Mouse (Mus musculus) spleen, embryonic (tissue): Measurements from ENCODE around the gene Gm4301.
"Not testable (repeated sequence)": the region's sequence is repeated elsewhere in the genome, so short reads cannot be mapped to it uniquely, and the experiment has no call there.

Source experiments
- CTCF ChIA-PET: fragments of 350-600 bp; sonication (Branson Sonifier 250); formaldehyde crosslinking; loops from one replicate; lab custom pipeline; 2022; lab: Charles Lee

The Gm4301 gene

DNA sequence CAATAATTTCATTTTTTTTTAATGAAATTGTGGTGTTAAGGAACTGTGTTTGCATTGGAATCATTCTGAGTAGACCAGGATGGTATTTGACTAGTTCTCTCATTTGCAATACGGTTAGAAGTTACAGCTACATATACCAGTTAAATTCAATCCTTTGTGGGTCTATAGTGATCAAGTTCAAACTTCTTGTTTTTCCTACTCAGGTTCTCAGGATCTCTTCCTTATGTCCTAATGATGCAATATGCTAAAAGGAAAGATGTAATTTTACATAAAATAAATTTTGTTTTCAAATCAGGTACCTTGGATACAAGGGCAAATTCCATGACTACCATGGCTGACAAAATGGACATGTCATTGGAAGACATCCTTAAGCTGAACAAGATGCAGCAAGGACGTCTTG is at the start of gene Gm4301:
Gm4301 (plus strand) TSS at position 301 of the 400 bp plus-strand sequence.
- CTCF ChIA-PET, result not testable (repeated sequence)

DNA sequence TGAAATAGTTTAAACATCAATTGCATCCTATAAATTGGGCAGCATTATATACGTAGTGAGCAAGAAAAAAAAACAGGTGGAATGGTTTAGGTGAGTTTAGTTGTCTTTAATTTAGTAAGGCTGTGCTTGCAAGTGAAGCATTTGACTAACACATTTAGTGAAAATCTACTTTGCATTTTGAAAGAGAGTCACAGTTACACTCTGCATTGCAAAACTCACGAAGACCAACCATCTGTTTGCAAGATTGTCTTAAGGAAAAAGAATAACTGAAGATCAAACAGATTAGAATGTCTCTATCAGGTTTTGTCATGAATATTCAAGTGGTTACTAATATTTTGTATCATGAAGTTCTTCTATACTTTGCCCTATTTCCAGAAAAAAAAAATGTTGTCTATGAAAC is 39.4 kb upstream of the Gm4301 start:
- CTCF ChIA-PET, result no interaction called here

GRCm38 (mm10) chr10:100300106-100300505 is 35.4 kb upstream of the Gm4301 start:
- CTCF ChIA-PET, result not testable (repeated sequence)

- CTCF ChIA-PET, result not testable (repeated sequence)
Measured at GRCm38 (mm10) chr10:100340536-100340935, 5.1 kb downstream of the Gm4301 start, which contains the start of gene Gm4302. Gene Gm4302 (plus strand): TSS chr10:100340836.

DNA sequence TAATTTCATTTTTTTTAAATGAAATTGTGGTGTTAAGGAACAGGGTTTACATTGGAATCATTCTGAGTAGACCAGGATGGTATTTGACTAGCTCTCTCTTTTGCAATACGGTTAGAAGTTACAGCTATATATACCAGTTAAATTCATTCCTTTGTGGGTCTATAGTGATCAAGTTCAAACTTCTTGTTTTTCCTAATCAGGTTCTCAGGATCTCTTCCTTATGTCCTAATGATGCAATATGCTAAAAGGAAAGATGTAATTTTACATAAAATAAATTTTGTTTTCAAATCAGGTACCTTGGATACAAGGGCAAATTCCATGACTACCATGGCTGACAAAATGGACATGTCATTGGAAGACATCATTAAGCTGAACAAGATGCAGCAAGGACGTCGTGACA is 10.2 kb downstream of the Gm4301 start, which contains the start of gene Gm4303:
Gm4303 (plus strand) TSS at position 301 of the 400 bp plus-strand sequence.
- CTCF ChIA-PET, result not testable (repeated sequence)

DNA sequence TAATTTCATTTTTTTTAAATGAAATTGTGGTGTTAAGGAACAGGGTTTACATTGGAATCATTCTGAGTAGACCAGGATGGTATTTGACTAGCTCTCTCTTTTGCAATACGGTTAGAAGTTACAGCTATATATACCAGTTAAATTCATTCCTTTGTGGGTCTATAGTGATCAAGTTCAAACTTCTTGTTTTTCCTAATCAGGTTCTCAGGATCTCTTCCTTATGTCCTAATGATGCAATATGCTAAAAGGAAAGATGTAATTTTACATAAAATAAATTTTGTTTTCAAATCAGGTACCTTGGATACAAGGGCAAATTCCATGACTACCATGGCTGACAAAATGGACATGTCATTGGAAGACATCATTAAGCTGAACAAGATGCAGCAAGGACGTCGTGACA is 15.3 kb downstream of the Gm4301 start, which contains the start of gene Gm4305:
Gm4305 (plus strand) TSS at position 301 of the 400 bp plus-strand sequence.
- CTCF ChIA-PET, result not testable (repeated sequence)

DNA sequence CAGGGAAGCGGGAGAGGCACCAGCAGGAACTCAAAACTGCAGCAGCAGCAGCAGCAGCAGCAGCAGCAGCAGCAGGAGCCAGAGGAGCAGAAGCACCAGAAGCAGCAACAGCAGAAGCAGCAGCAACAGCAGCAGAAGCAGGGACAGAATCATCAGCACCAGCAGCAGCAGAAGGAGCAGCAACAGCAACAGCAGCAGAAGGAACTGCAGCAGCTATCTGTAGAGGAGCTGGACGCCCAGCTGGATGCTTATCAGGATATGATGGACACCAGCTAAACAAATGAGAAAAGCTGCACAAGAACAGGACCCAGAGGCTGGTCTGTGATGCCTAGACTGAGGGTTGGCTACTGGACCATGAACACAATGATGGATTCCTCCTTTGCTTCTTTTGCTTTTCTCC is 21.4 kb downstream of the Gm4301 start:
- CTCF ChIA-PET, result not testable (repeated sequence)

- CTCF ChIA-PET, result not testable (repeated sequence)
Measured at GRCm38 (mm10) chr10:100361038-100361437, 25.6 kb downstream of the Gm4301 start, which contains the start of gene Gm4307. Gene Gm4307 (plus strand): TSS chr10:100361338.

GRCm38 (mm10) chr10:100382460-100382859 is 47.0 kb downstream of the Gm4301 start, which contains the start of gene Gm4312:
Gene Gm4312 (minus strand): TSS chr10:100382560.
- CTCF ChIA-PET, result not testable (repeated sequence)
